In genomic region chr9:4260746-4261090, GRCm38 (mm10) we compare ENCODE assay signal across 10 mouse cellular contexts. TPM values are rescaled to one million over a fixed set of nuclear protein-coding genes. Genes with fewer than 3 reads are reported as not detected.
A peak's percentile ranks its signal among the peaks of the same experiment; 100 is the strongest.
DNase-seq lines count a peak whose midpoint lies in the region; ATAC-seq and TF ChIP-seq lines count a peak whose summit lies in the region.
"Had no signal": no experiment of that assay in that cellular context is flagged by ENCODE, and none has a peak within 500 bp of the region (broad histone marks: within the 10 kb centered on the region; RNA-seq: fewer than 3 reads in every experiment).

No protein-coding gene starts in this region.

- no peak for ATAC-seq in heart, embryonic 16.5 days (replicated peaks; ENCODE audit: extremely low read depth, insufficient read depth, low FRiP score)
- ATAC-seq in hindbrain, embryonic 13.5 days (ENCODE audit: low FRiP score): no peak; the same call in 1 of the 2 replicates
- ATAC-seq in midbrain, embryonic 15.5 days (replicated peaks): no peak
- ATAC-seq: CD4-positive, CD25-positive, alpha-beta regulatory T cell, adult 4 months had no signal

- 58% methylated on average over 12 of the region's 12 CpGs for WGBS in heart, embryonic 16.5 days
- WGBS in hindbrain, embryonic 13.5 days: 69% methylated on average over 12 of the region's 12 CpGs
- 71% methylated on average over 12 of the region's 12 CpGs for WGBS in midbrain, embryonic 15.5 days

- H3K4me3 ChIP-seq in heart, embryonic 16.5 days (ENCODE audit: low read length): peak overlapping the region; percentile 42
- H3K4me3 ChIP-seq in cortical plate, adult 2 months (ENCODE audit: insufficient read depth, low read length): 0 out of 2 replicates have a peak overlapping the region, but pooled peaks have one; percentile 19
- peak overlapping the region; percentile 29 for H3K4me3 ChIP-seq in hindbrain, embryonic 13.5 days
- peak overlapping the region; percentile 33 for H3K4me3 ChIP-seq in midbrain, embryonic 15.5 days

- H3K4me2 ChIP-seq in heart, embryonic 16.5 days (ENCODE audit: low read depth, low read length): peak overlapping the region; percentile 38; the same call in 1 of the 2 replicates
- 0 out of 2 replicates have a peak overlapping the region, but pooled peaks have one; percentile 30 for H3K4me2 ChIP-seq in hindbrain, embryonic 13.5 days
- H3K4me2 ChIP-seq in midbrain, embryonic 15.5 days: peak overlapping the region; percentile 25; the same call in 1 of the 2 replicates

- no peaks in the 10 kb centered on the region for H3K27me3 ChIP-seq in heart, embryonic 16.5 days (ENCODE audit: control insufficient read depth, insufficient read depth, low read length)
- H3K27me3 ChIP-seq in hindbrain, embryonic 13.5 days: no peaks in the 10 kb centered on the region
- H3K27me3 ChIP-seq in midbrain, embryonic 15.5 days (replicated peaks): no peaks in the 10 kb centered on the region

- H3K4me1 ChIP-seq in heart, embryonic 16.5 days (ENCODE audit: control insufficient read depth, insufficient read depth, low read length): no peaks in the 10 kb centered on the region
- no peaks in the 10 kb centered on the region for H3K4me1 ChIP-seq in cortical plate, adult 2 months (ENCODE audit: control insufficient read depth, insufficient read depth, low read length)
- H3K4me1 ChIP-seq in hindbrain, embryonic 13.5 days (replicated peaks): no peaks in the 10 kb centered on the region
- H3K4me1 ChIP-seq in midbrain, embryonic 15.5 days: no peaks in the 10 kb centered on the region

- DNase-seq in heart, adult 9 months (ENCODE audit: low spot score in 2 of 2): no peak
- no peak for DNase-seq in thymus, postnatal 25 days
- no peak for DNase-seq in thymus, postnatal 36 days
- no peak for DNase-seq in thymus, postnatal 0 days (ENCODE audit: low spot score)
- DNase-seq: kidney, adult 2 months had no signal

- no peak overlapping the region for H3K27ac ChIP-seq in heart, embryonic 16.5 days (ENCODE audit: low read length)
- no peak overlapping the region for H3K27ac ChIP-seq in cortical plate, adult 2 months (ENCODE audit: insufficient read depth, low read length)
- H3K27ac ChIP-seq in hindbrain, embryonic 13.5 days: no peak overlapping the region
- H3K27ac ChIP-seq in midbrain, embryonic 15.5 days: no peak overlapping the region

- no peak overlapping the region for H3K9ac ChIP-seq in heart, embryonic 16.5 days (ENCODE audit: low read length)
- 0 out of 2 replicates have a peak overlapping the region, but pooled peaks have one; percentile 43 for H3K9ac ChIP-seq in hindbrain, embryonic 13.5 days
- H3K9ac ChIP-seq in midbrain, embryonic 15.5 days: no peak overlapping the region

- H3K9me3 ChIP-seq in heart, embryonic 16.5 days (replicated peaks; ENCODE audit: control insufficient read depth, low read length): peaks cover 12% of the 10 kb centered on the region
- peaks cover 21% of the 10 kb centered on the region for H3K9me3 ChIP-seq in hindbrain, embryonic 13.5 days
- H3K9me3 ChIP-seq in midbrain, embryonic 15.5 days: peaks cover 6% of the 10 kb centered on the region

- H3K36me3 ChIP-seq in heart, embryonic 16.5 days (ENCODE audit: control insufficient read depth, insufficient read depth): no peaks in the 10 kb centered on the region
- H3K36me3 ChIP-seq in hindbrain, embryonic 13.5 days: no peaks in the 10 kb centered on the region
- H3K36me3 ChIP-seq in midbrain, embryonic 15.5 days (replicated peaks): no peaks in the 10 kb centered on the region

- no peak for TF ChIP-seq POLR2A in cortical plate, adult 2 months (IDR thresholded peaks at IDR 0.05; ENCODE audit: extremely low read depth, insufficient read depth, low read length)

- no peak for TF ChIP-seq CTCF in cortical plate, adult 2 months (IDR thresholded peaks at IDR 0.05; ENCODE audit: extremely low read depth, insufficient read depth, low read length)

RNA-seq across cellular contexts. Expression of gene Aasdhppt, which starts 48.6 kb away (rescaled TPM):
- 24.6 and 27.4 TPM in 2 replicates for polyA plus RNA-seq in heart, embryonic 16.5 days (2015; fragmentation: Nextera tagmentation; extraction: Ambion mirVana)
- polyA plus RNA-seq in cortical plate, adult 2 months (2012; rRNA removed): 10.7 and 11.8 TPM in 2 replicates
- polyA plus RNA-seq in hindbrain, embryonic 13.5 days (2015; fragmentation: Nextera tagmentation; extraction: Ambion mirVana): 33.9 and 34.5 TPM in 2 replicates
- 26.8 and 31.0 TPM in 2 replicates for polyA plus RNA-seq in midbrain, embryonic 15.5 days (2015; fragmentation: Nextera tagmentation; extraction: Ambion mirVana)
- polyA plus RNA-seq in thymus, postnatal 0 days (2015; fragmentation: Nextera tagmentation; extraction: Ambion mirVana): 40.2 and 42.2 TPM in 2 replicates

RNA-seq across cellular contexts. Expression of gene Kbtbd3, which starts 48.9 kb away (rescaled TPM):
- 8.4 and 10.1 TPM in 2 replicates for polyA plus RNA-seq in heart, embryonic 16.5 days (2015; fragmentation: Nextera tagmentation; extraction: Ambion mirVana)
- 4.9 and 5.0 TPM in 2 replicates for polyA plus RNA-seq in cortical plate, adult 2 months (2012; rRNA removed)
- 11.4 and 11.8 TPM in 2 replicates for polyA plus RNA-seq in hindbrain, embryonic 13.5 days (2015; fragmentation: Nextera tagmentation; extraction: Ambion mirVana)
- polyA plus RNA-seq in midbrain, embryonic 15.5 days (2015; fragmentation: Nextera tagmentation; extraction: Ambion mirVana): 10.6 and 11.0 TPM in 2 replicates
- 7.7 and 8.5 TPM in 2 replicates for polyA plus RNA-seq in thymus, postnatal 0 days (2015; fragmentation: Nextera tagmentation; extraction: Ambion mirVana)
